Mouse (Mus musculus) hindbrain, embryonic 15.5 days (tissue): ENCODE measurements around the gene Chit1. TPM values are rescaled to one million over a fixed set of nuclear protein-coding genes. Genes with fewer than 3 reads are reported as not detected.

Experiments used
- ATAC-seq: fragments of 200-750 bp; cut with Nextera tagmentation; 2 replicates; pipeline ENCODE4 v1.8.0; 2017; ENCODE audit warnings: low read depth, moderate number of reproducible peaks, moderate TSS enrichment; ENCODE audit not compliant: low FRiP score
- H3K27ac ChIP-seq: fragments of 300-500 bp; sonication (generic); replicated peaks from 2 replicates; pipeline ENCODE4 v1.5.1; 2015; ENCODE audit warnings: mild to moderate bottlenecking, inconsistent platforms
- H3K27me3 ChIP-seq: fragments of 300-500 bp; sonication (generic); 2 replicates; pipeline ENCODE4 v1.6.1; 2015; ENCODE audit warnings: control low read depth, inconsistent platforms
- H3K36me3 ChIP-seq: fragments of 300-500 bp; sonication (generic); 2 replicates; pipeline ENCODE4 v1.6.1; 2015; ENCODE audit warnings: control low read depth, inconsistent platforms
- H3K4me1 ChIP-seq: fragments of 300-500 bp; sonication (generic); replicated peaks from 2 replicates; pipeline ENCODE4 v1.6.1; 2015; ENCODE audit warnings: control low read depth, inconsistent platforms
- H3K4me2 ChIP-seq: fragments of 300-500 bp; sonication (generic); 2 replicates; pipeline ENCODE4 v1.6.1; 2015; ENCODE audit warnings: moderate library complexity, mild to moderate bottlenecking, inconsistent platforms
- H3K4me3 ChIP-seq: fragments of 300-500 bp; sonication (generic); 2 replicates; pipeline ENCODE4 v1.5.1; 2015; ENCODE audit warnings: mild to moderate bottlenecking, inconsistent platforms
- H3K9ac ChIP-seq: fragments of 300-500 bp; sonication (generic); 2 replicates; pipeline ENCODE4 v1.6.1; 2015; ENCODE audit warnings: inconsistent platforms
- H3K9me3 ChIP-seq: fragments of 300-500 bp; sonication (generic); 2 replicates; pipeline ENCODE4 v1.6.1; 2016; ENCODE audit warnings: control low read depth, inconsistent platforms
- WGBS: fragments of 180-500 bp; shearing (Covaris S2); methylation state at CpG from one replicate; pipeline ENCODE4 v1.1.7; 2015; 5-methylcytosine and 5-hydroxymethylcytosine counted together
- polyA plus RNA-seq: library from polyadenylated mRNA; unstranded; fragments of >200 nt; fragmentation: Nextera tagmentation; extraction: Ambion mirVana; gene quantifications from 2 replicates; pipeline ENCODE4 v1.2.1, GENCODE M21; 2015

Gene Chit1
- polyA plus RNA-seq, 1 experiment from 2014 or later = 0.38 TPM

- 0 out of 2 replicates have a peak, but pooled peaks cover 3% of the 10 kb centered on the region for H3K4me1 ChIP-seq
- H3K9me3 ChIP-seq = no peaks in the 10 kb centered on the region
- H3K9ac ChIP-seq = no peak overlapping the region
- H3K4me3 ChIP-seq = no peak overlapping the region
- no peak overlapping the region for H3K27ac ChIP-seq
- ATAC-seq = no peak
- no peaks in the 10 kb centered on the region for H3K27me3 ChIP-seq
- no peak overlapping the region for H3K4me2 ChIP-seq
- no peaks in the 10 kb centered on the region for H3K36me3 ChIP-seq
- WGBS = 52% methylated on average over 9 of the region's 9 CpGs
Observed at GRCm38 (mm10) chr1:134122195-134122594, 11.2 kb downstream of the Chit1 start.

- Histone ChIP-seq H3K36me3 (no peaks in the 10 kb centered on the region), H3K9ac (no peak overlapping the region), H3K27ac (no peak overlapping the region), H3K27me3 (no peaks in the 10 kb centered on the region), H3K9me3 (no peaks in the 10 kb centered on the region), H3K4me2 (no peak overlapping the region), H3K4me1 (no peaks in the 10 kb centered on the region), H3K4me3 (no peak overlapping the region)
- no peak for ATAC-seq
- WGBS = 66% methylated on average over 11 of the region's 11 CpGs
Observed at GRCm38 (mm10) chr1:134133316-134133715, 22.3 kb downstream of the Chit1 start.

GRCm38 (mm10) chr1:134136351-134136750 lies 25.3 kb downstream of the Chit1 start:
- WGBS = 70% methylated on average over 3 of the region's 3 CpGs
- ATAC-seq = no peak
- no peaks in the 10 kb centered on the region for H3K27me3 ChIP-seq
- H3K27ac ChIP-seq = no peak overlapping the region
- no peak overlapping the region for H3K4me2 ChIP-seq
- H3K9ac ChIP-seq = no peak overlapping the region
- H3K9me3 ChIP-seq = no peaks in the 10 kb centered on the region
- H3K4me3 ChIP-seq = no peak overlapping the region
- no peaks in the 10 kb centered on the region for H3K36me3 ChIP-seq
- H3K4me1 ChIP-seq = no peaks in the 10 kb centered on the region

GRCm38 (mm10) chr1:134138424-134138823 lies 27.4 kb downstream of the Chit1 start:
- H3K4me2 ChIP-seq = no peak overlapping the region

GRCm38 (mm10) chr1:134142363-134142794 lies 31.3 kb downstream of the Chit1 start:
- H3K27me3 ChIP-seq = no peaks in the 10 kb centered on the region
- ATAC-seq = peak; percentile 72; the same call in 1 of the 2 replicates
- no peak overlapping the region for H3K4me3 ChIP-seq
- no peak overlapping the region for H3K4me2 ChIP-seq
- H3K4me1 ChIP-seq = peaks cover 18% of the 10 kb centered on the region
- no peaks in the 10 kb centered on the region for H3K9me3 ChIP-seq
- no peaks in the 10 kb centered on the region for H3K36me3 ChIP-seq
- no peak overlapping the region for H3K9ac ChIP-seq
- H3K27ac ChIP-seq = peak overlapping the region; percentile 61
- 20% methylated on average over 4 of the region's 4 CpGs for WGBS

More at GRCm38 (mm10) chr1:134138424-134138823, 27.4 kb downstream of the Chit1 start:
- ATAC-seq = no peak
- H3K27me3 ChIP-seq = no peaks in the 10 kb centered on the region
- no peaks in the 10 kb centered on the region for H3K36me3 ChIP-seq
- no peak overlapping the region for H3K4me3 ChIP-seq
- H3K9ac ChIP-seq = no peak overlapping the region
- H3K27ac ChIP-seq = no peak overlapping the region
- H3K9me3 ChIP-seq = no peaks in the 10 kb centered on the region
- WGBS = 92% methylated on average over 9 of the region's 9 CpGs
- peaks cover 12% of the 10 kb centered on the region for H3K4me1 ChIP-seq

GRCm38 (mm10) chr1:134146066-134146465 lies 35.0 kb downstream of the Chit1 start:
- Histone ChIP-seq H3K27me3 (no peaks in the 10 kb centered on the region), H3K36me3 (no peaks in the 10 kb centered on the region), H3K27ac (no peak overlapping the region), H3K4me1 (peaks cover 18% of the 10 kb centered on the region), H3K4me3 (no peak overlapping the region), H3K4me2 (no peak overlapping the region), H3K9ac (no peak overlapping the region), H3K9me3 (no peaks in the 10 kb centered on the region)
- 67% methylated on average over 8 of the region's 8 CpGs for WGBS
- ATAC-seq = no peak

GRCm38 (mm10) chr1:134150076-134150475 lies 39.0 kb downstream of the Chit1 start:
- WGBS = 73% methylated on average over 8 of the region's 8 CpGs

GRCm38 (mm10) chr1:134150745-134151144 lies 39.7 kb downstream of the Chit1 start:
- ATAC-seq = no peak
- H3K9ac ChIP-seq = no peak overlapping the region

More at GRCm38 (mm10) chr1:134150076-134150475, 39.0 kb downstream of the Chit1 start:
- no peak for ATAC-seq
- Histone ChIP-seq H3K4me2 (no peak overlapping the region), H3K36me3 (no peaks in the 10 kb centered on the region), H3K27ac (no peak overlapping the region), H3K4me3 (no peak overlapping the region), H3K27me3 (no peaks in the 10 kb centered on the region), H3K4me1 (no peaks in the 10 kb centered on the region), H3K9ac (no peak overlapping the region), H3K9me3 (no peaks in the 10 kb centered on the region)

GRCm38 (mm10) chr1:134151655-134152412 lies 40.8 kb downstream of the Chit1 start:
- ATAC-seq = peak; percentile 87
- WGBS = 33% methylated on average over 13 of the region's 13 CpGs
- H3K4me2 ChIP-seq = peak overlapping the region; percentile 23; the same call in 1 of the 2 replicates

More at GRCm38 (mm10) chr1:134150745-134151144, 39.7 kb downstream of the Chit1 start:
- 92% methylated on average over 9 of the region's 9 CpGs for WGBS
- H3K9me3 ChIP-seq = no peaks in the 10 kb centered on the region
- H3K4me2 ChIP-seq = no peak overlapping the region
- no peak overlapping the region for H3K27ac ChIP-seq
- H3K27me3 ChIP-seq = no peaks in the 10 kb centered on the region
- no peaks in the 10 kb centered on the region for H3K4me1 ChIP-seq
- H3K36me3 ChIP-seq = no peaks in the 10 kb centered on the region
- H3K4me3 ChIP-seq = no peak overlapping the region

GRCm38 (mm10) chr1:134152626-134153590 lies 41.9 kb downstream of the Chit1 start:
- H3K9ac ChIP-seq = no peak overlapping the region
- 76% methylated on average over 21 of the region's 21 CpGs for WGBS
- no peak overlapping the region for H3K27ac ChIP-seq
- no peak overlapping the region for H3K4me2 ChIP-seq
- no peak overlapping the region for H3K4me3 ChIP-seq
- H3K27me3 ChIP-seq = no peaks in the 10 kb centered on the region
- H3K9me3 ChIP-seq = no peaks in the 10 kb centered on the region
- no peak for ATAC-seq
- no peaks in the 10 kb centered on the region for H3K4me1 ChIP-seq
- H3K36me3 ChIP-seq = no peaks in the 10 kb centered on the region

More at GRCm38 (mm10) chr1:134151655-134152412, 40.8 kb downstream of the Chit1 start:
- H3K27ac ChIP-seq = no peak overlapping the region
- no peak overlapping the region for H3K9ac ChIP-seq
- no peak overlapping the region for H3K4me3 ChIP-seq
- H3K9me3 ChIP-seq = no peaks in the 10 kb centered on the region
- no peaks in the 10 kb centered on the region for H3K4me1 ChIP-seq
- no peaks in the 10 kb centered on the region for H3K27me3 ChIP-seq
- no peaks in the 10 kb centered on the region for H3K36me3 ChIP-seq

GRCm38 (mm10) chr1:134154121-134154520 lies 43.1 kb downstream of the Chit1 start:
- 91% methylated on average over 3 of the region's 3 CpGs for whole genome bisulfite sequencing
- no peaks in the 10 kb centered on the region for H3K9me3 ChIP-seq
- no peak overlapping the region for H3K9ac ChIP-seq
- no peaks in the 10 kb centered on the region for H3K27me3 ChIP-seq
- no peaks in the 10 kb centered on the region for H3K36me3 ChIP-seq
- H3K4me3 ChIP-seq = no peak overlapping the region
- no peaks in the 10 kb centered on the region for H3K4me1 ChIP-seq
- ATAC-seq = no peak
- H3K4me2 ChIP-seq = no peak overlapping the region
- no peak overlapping the region for H3K27ac ChIP-seq

- ATAC-seq = no peak
- H3K4me2 ChIP-seq = no peak overlapping the region
- no peaks in the 10 kb centered on the region for H3K27me3 ChIP-seq
- no peaks in the 10 kb centered on the region for H3K36me3 ChIP-seq
- no peak overlapping the region for H3K27ac ChIP-seq
- no peaks in the 10 kb centered on the region for H3K9me3 ChIP-seq
- 55% methylated on average over 3 of the region's 3 CpGs for WGBS
- H3K9ac ChIP-seq = no peak overlapping the region
- no peaks in the 10 kb centered on the region for H3K4me1 ChIP-seq
- no peak overlapping the region for H3K4me3 ChIP-seq
Observed at GRCm38 (mm10) chr1:134154655-134155054, 43.6 kb downstream of the Chit1 start.
